Mouse (Mus musculus) bone marrow macrophage, adult 2 months (primary cell): ENCODE data around the gene Tmem189.

ENCODE experiments used
- CTCF ChIP-seq: IDR thresholded peaks from 2 replicates; pipeline ENCODE4 v1.5.1; 2012; ENCODE audit warnings: low read depth, mild to moderate bottlenecking, low read length, moderate library complexity
- POLR2A ChIP-seq: IDR thresholded peaks from 2 replicates; pipeline ENCODE4 v1.6.1; 2012; ENCODE audit warnings: mild to moderate bottlenecking, low read depth, low read length, borderline replicate concordance

- TF ChIP-seq CTCF = peak; percentile 68
- no peak for TF ChIP-seq POLR2A
Measured at GRCm38 (mm10) chr2:167679902-167680430, 9.7 kb downstream of the Tmem189 start.
